Mouse (Mus musculus) gastrocnemius, postnatal 25 days (tissue): Measurements from ENCODE around the gene Dph2. TPM values are rescaled to one million over a fixed set of nuclear protein-coding genes. Genes with fewer than 3 reads are reported as not detected.

ENCODE experiments used
- DNase-seq: peaks from one replicate; pipeline ENCODE4 v3.0.0; 2022
- total RNA-seq, 2 experiments: library from RNA; stranded (reverse); gene quantifications; 1 replicate in 1 of 2; 2 replicates in 1 of 2; pipeline ENCODE4 v1.2.3; 2021

The Dph2 gene
- total RNA-seq, 2 experiments from 2014 or later = 3.3 to 3.4 TPM

GRCm38 (mm10) chr4:117872471-117872886 lies 19.4 kb downstream of the Dph2 start, which contains the start of gene Ccdc24:
TSS of gene Ccdc24 (minus strand) at chr4:117872557.
- DNase-seq = no peak

DNA sequence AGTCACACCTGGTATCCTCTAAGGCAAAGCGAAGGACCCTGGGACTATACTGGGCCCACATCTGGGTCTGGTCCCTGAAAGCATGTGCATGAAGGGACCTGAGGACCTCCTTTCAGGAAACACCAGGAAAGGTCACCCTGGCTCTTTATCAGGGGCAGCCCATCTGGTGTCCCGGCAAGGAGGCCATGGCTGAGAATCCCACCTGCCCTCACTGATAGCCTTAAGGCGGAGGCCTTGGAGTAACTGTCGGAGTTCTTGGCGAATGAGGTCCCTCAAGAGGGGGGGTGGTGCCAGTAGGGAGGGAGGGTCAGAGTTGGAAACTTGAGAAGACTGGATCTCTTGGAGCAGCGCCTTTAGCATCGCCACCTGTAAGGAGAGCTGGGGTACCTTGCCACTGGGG lies 20.0 kb downstream of the Dph2 start:
- no peak for DNase-seq

- DNase-seq = no peak
These were observed 21.4 kb downstream of the Dph2 start for GRCm38 (mm10) chr4:117870437-117870836.

GRCm38 (mm10) chr4:117869317-117869716 lies 22.5 kb downstream of the Dph2 start:
- DNase-seq = no peak

- peak; percentile 40 for DNase-seq
These were observed 24.0 kb downstream of the Dph2 start for GRCm38 (mm10) chr4:117867823-117868222.

DNA sequence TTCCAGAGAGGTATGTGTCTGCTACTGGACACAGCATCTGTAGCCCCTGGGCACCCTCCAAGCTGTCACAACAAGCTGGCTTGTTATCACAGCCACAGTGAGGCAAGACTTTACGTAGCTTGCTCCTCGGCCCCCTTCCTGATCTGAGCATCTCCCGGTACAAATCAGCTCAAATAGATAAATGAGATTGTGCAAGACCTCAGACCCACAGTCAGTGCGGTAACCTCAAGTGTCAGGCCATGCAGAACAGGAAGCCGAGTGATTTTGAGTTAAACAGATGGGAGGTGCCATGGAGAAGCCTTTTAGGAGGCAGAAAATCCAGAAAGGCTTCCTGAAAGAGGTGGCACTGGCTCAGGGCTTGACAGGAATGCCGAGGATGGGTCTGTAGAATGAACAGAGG lies 24.8 kb downstream of the Dph2 start:
- DNase-seq = no peak

- DNase-seq = peak; percentile 81
These were observed 25.7 kb downstream of the Dph2 start for GRCm38 (mm10) chr4:117866083-117866482.

- no peak for DNase-seq
These were observed 29.0 kb downstream of the Dph2 start for GRCm38 (mm10) chr4:117862823-117863222.

DNA sequence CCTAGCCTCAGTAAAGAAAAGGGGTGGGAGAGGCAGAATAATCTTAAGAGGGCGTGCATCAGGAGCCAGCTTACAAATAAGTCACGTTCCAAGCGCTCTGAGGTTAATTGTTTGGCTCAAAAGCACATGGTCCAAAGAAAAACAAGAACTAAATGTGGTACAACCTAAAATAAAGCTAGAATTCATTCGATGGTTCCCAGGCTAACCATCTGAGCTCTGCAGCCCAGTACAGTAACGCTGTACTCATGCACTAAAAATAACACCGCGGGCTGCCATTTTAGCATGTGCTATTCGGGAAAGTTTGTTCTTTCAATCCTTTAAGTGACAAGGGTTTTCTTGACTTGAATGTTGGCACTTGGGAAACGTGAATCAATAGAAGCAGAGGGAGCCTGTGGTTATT lies 31.3 kb downstream of the Dph2 start:
- DNase-seq = no peak

DNA sequence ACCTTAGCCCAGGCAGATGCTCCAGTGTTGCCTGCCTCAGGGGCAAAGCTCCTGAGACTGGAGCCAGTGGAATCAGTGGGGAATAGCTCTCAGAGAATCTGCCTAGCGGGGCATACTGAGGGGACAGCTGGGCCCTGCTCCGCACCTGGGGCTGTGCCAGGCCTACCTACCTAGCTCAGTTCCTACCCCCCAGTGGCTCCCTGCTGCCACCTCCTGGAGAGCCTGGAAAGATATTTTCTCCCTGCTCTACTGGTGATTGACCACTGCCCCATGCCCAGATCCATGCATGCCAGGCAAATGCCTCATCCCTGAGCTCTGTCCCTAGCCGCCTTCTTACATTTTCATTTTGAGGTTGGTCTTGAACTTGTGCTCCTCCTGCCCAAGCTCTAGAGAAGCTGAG lies 33.0 kb downstream of the Dph2 start:
- peak; percentile 66 for DNase-seq

GRCm38 (mm10) chr4:117855146-117855545 lies 36.7 kb downstream of the Dph2 start:
- no peak for DNase-seq

GRCm38 (mm10) chr4:117852152-117852868 lies 39.5 kb downstream of the Dph2 start:
- DNase-seq = no peak

DNA sequence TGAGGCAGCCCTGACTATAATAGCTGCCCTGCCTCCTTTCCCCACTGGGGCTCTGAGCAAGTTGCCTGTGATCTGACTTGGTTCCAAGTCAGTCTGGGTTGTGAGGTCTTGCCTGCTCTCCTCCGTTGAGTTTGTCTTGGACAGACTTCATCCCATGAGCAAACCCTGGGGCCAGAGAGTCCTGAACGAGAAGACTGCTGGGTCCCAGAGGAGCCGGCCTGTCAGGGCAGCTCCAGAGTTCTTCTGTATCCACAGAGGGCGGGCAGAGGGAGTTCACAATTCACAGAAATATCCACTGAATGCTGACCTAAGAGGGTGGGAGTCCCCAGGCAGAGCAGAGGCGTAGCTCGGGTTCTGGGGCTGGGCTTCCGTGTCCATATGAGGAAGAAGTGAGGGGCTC lies 41.0 kb downstream of the Dph2 start:
- DNase-seq = peak; percentile 51

DNA sequence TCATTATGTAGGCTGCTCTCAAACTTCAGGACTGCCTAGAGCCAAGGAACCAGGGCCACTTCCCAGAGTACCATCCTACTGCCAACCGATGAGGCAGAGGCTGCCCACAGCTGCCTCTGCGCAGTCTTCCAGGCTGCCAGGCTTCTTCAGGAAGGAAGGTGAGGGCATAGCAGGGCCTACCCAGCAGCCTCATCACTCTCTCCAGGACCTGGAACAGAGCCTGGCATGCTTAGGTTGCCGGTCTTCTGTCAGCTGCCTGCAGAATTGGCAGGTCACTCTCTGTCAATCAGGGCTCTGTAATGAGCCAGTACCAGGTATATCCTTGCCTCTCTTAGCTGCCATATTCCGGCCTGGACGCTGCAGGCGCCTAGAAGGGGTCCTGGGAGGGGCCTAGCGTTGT lies 41.7 kb downstream of the Dph2 start:
- peak; percentile 70 for DNase-seq

DNA sequence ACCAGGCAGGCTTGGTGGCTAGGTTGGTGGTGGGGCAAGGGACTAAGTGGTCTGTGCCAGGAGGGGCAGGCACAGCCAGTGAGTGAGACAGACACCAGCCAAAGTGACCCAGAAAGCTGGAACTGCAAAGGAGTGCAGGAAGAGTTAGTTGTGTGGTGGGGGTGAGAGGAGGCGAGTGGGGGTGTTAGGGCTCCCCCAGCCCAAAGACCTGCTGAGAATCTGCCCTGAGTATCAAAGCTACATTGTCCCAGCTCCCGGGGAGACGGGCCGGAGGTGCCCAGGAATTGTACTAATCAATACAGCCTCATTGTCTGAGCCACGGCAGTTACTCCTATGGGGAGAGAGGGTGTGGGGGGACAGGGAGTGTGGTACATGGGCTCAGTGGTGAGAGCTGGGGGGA lies 42.3 kb downstream of the Dph2 start:
- DNase-seq = no peak

- no peak for DNase-seq
These were observed 42.8 kb downstream of the Dph2 start for GRCm38 (mm10) chr4:117849063-117849462.

DNA sequence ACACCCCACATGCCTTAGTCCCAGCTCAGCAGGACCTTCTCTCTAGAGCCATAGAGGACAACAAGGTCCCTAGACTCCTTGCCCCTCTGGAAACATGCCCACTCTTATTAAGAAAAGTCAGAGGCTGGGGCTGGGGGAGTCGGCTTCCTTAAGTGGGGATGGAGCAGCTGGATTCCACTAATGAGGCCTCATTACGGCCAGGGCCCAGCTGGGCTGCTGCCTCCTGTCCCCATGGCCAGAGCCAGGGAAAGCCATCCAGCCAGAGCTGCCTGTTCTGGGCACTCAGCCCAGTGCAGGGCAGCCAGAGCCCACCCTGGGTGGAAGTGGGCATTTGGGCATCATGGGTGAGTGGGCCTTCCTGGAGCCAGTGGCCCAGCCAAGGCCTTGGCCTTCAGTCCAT lies 44.8 kb downstream of the Dph2 start:
- no peak for DNase-seq

DNA sequence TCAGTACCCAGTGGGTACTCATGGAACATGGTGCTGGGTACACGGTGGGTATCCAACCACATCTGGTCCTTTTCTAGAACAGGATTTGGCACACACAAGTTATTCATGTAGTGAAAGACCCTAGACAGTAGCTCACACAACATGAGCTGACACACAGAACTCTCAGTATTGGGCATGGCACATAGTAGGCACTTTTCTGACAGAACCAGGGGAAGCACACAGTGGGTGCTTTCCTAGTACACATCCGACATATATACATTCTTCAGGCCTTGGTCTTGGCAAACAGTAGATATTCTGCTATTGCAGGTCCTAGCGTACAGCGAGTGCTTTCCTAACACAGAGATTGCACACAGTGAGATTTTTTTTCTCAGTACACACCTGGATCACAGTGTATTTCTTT lies 45.6 kb downstream of the Dph2 start:
- DNase-seq = no peak

DNA sequence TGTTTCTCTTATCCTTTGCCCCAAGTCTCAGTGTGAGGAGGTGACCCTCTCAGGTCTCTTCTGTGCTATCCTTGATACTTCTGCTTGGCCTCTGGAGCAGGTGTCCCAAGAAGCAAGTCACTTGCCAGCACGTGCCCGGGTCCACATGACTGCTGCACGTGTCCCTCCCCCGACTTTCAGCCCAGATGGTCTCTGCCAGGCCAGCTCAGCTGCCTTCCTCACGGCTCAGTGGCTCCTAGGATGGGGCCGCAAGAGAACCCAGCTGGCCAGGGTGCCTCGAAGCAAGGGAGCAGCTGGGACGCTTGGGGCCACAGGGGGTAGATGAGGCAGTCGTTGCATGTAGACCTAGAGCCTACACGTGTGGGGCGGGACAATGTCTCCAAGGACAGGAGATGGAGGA lies 46.5 kb downstream of the Dph2 start:
- DNase-seq = no peak

- no peak for DNase-seq
These were observed 47.4 kb downstream of the Dph2 start for GRCm38 (mm10) chr4:117844467-117844866.

- no peak for DNase-seq
These were observed 48.7 kb downstream of the Dph2 start for GRCm38 (mm10) chr4:117843101-117843500.

- DNase-seq = no peak
These were observed 50.3 kb downstream of the Dph2 start for GRCm38 (mm10) chr4:117841566-117841965.

- no peak for DNase-seq
These were observed 51.0 kb downstream of the Dph2 start for GRCm38 (mm10) chr4:117840821-117841220.

DNA sequence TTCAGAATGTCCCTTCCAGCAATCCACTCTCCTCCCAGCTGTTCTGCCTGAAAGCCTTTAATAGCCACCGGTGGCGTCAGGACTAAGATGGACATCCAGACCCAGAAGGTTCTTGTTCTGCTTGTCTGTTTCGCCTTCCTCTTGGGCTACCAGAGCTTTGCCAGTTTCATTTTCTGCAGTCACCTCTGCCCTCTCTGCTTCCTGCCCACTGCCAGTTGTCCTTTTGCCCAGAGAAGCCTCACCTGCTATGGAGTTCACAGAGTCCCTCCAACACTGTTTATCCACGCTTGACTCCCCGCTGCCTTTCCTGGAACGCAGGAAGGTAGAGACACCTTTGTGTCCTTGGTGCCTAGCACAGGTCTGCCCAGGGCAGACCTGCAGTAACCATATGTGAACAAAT lies 52.5 kb downstream of the Dph2 start:
- DNase-seq = no peak
